Mouse (Mus musculus) liver, embryonic 14.5 days (tissue): Measurements from ENCODE around the gene Mrpl37. TPM values are rescaled to one million over a fixed set of nuclear protein-coding genes. Genes with fewer than 3 reads are reported as not detected.

Experiments used
- ATAC-seq: fragments of 200-750 bp; cut with Nextera tagmentation; 2 replicates; pipeline ENCODE4 v1.8.0; 2017; ENCODE audit warnings: moderate number of reproducible peaks, mild to moderate bottlenecking, moderate library complexity; ENCODE audit not compliant: insufficient read depth
- DNase-seq, 3 experiments: peaks; one replicate each; pipeline ENCODE4 v3.0.0-alpha.2; 2012 to 2013; ENCODE audit warnings: low read depth in 3 of 3, low spot score in 3 of 3
- H3K27ac ChIP-seq: fragments of 300-500 bp; sonication (generic); 2 replicates; pipeline ENCODE4 v1.5.1; 2014; ENCODE audit warnings: moderate library complexity, mild to moderate bottlenecking, control low read depth, inconsistent platforms
- H3K27me3 ChIP-seq: fragments of 300-500 bp; sonication (generic); 2 replicates; pipeline ENCODE4 v1.6.1; 2014; ENCODE audit warnings: mild to moderate bottlenecking, low read length, moderate library complexity; ENCODE audit not compliant: control insufficient read depth, insufficient read depth
- H3K36me3 ChIP-seq: fragments of 300-500 bp; sonication (generic); replicated peaks from 2 replicates; pipeline ENCODE4 v1.6.1; 2014; ENCODE audit warnings: low read depth; ENCODE audit not compliant: control insufficient read depth, insufficient read depth
- H3K4me1 ChIP-seq, 2 experiments: fragments of 200-500 bp in 1 of 2; fragments of 300-500 bp in 1 of 2; sonication (generic) in 1 of 2; replicated peaks; 2 replicates each; pipeline ENCODE4 v1.6.1; 2012 to 2014; ENCODE audit warnings: antibody characterized with exemption in 1 of 2, inconsistent platforms in 1 of 2, low read length in 1 of 2; ENCODE audit not compliant: control insufficient read depth in 2 of 2, insufficient read depth in 2 of 2
- H3K4me2 ChIP-seq: fragments of 300-500 bp; sonication (generic); 2 replicates; pipeline ENCODE4 v1.6.1; 2014; ENCODE audit warnings: low read depth, mild to moderate bottlenecking, control low read depth, moderate library complexity
- H3K4me3 ChIP-seq, 2 experiments: fragments of 200-500 bp in 1 of 2; fragments of 300-500 bp in 1 of 2; sonication (generic) in 1 of 2; 2 replicates each; pipeline ENCODE4 v1.5.1; 2012 to 2014; ENCODE audit warnings: low read depth in 2 of 2, low read length in 2 of 2, mild to moderate bottlenecking in 2 of 2, control low read depth in 1 of 2, inconsistent platforms in 1 of 2, moderate library complexity in 1 of 2; ENCODE audit not compliant: insufficient read depth in 1 of 2
- H3K9ac ChIP-seq: fragments of 300-500 bp; sonication (generic); replicated peaks from 2 replicates; pipeline ENCODE4 v1.6.1; 2014; ENCODE audit warnings: mild to moderate bottlenecking, control low read depth, moderate library complexity
- H3K9me3 ChIP-seq: fragments of 300-500 bp; sonication (generic); 2 replicates; pipeline ENCODE4 v1.6.1; 2016; ENCODE audit warnings: low read length, mixed read lengths; ENCODE audit not compliant: control insufficient read depth
- CTCF ChIP-seq: IDR thresholded peaks from 2 replicates; pipeline ENCODE4 v1.5.1; 2016; ENCODE audit warnings: antibody characterized with exemption, low read depth, control low read depth
- EP300 ChIP-seq: IDR thresholded peaks from 2 replicates; pipeline ENCODE4 v1.6.1; 2016; ENCODE audit warnings: antibody characterized with exemption, low read depth
- WGBS: fragments of 180-500 bp; shearing (Covaris S2); extraction: QIAGEN DNeasy Blood & Tissue Kit; methylation state at CpG from one replicate; pipeline ENCODE4 v1.1.7; 2014; ENCODE audit not compliant: insufficient replicate concordance; 5-methylcytosine and 5-hydroxymethylcytosine counted together
- polyA plus RNA-seq, 2 experiments: library from polyadenylated mRNA; depleted of rRNA in 1 of 2; stranded (reverse) in 1 of 2; unstranded in 1 of 2; fragments of >200 nt; fragmentation: Nextera tagmentation in 1 of 2; extraction: Ambion mirVana in 1 of 2; gene quantifications; 2 replicates each; pipeline versions ENCODE4 v1.2.1 to v1.2.3; 2012 to 2014

The Mrpl37 gene
- polyA plus RNA-seq, 2 experiments, result 36.4 to 57.9 TPM

GRCm38 (mm10) chr4:107096043-107096442 lies 29.4 kb upstream of the Mrpl37 start:
- H3K9me3 ChIP-seq, result no peaks in the 10 kb centered on the region
- no peak overlapping the region for H3K4me3 ChIP-seq
- H3K9ac ChIP-seq, result no peak overlapping the region
- WGBS, result 12% methylated on average over 6 of the region's 6 CpGs
- H3K4me2 ChIP-seq, result no peak overlapping the region
- H3K36me3 ChIP-seq, result no peaks in the 10 kb centered on the region
- no peaks in the 10 kb centered on the region for H3K4me1 ChIP-seq
- DNase-seq (no peak), ATAC-seq (no peak)
- no peak overlapping the region for H3K27ac ChIP-seq
- H3K27me3 ChIP-seq, result no peaks in the 10 kb centered on the region
- TF ChIP-seq CTCF (no peak), EP300 (no peak)

GRCm38 (mm10) chr4:107094484-107095187 lies 28.0 kb upstream of the Mrpl37 start:
- DNase-seq, result no peak
- Histone ChIP-seq H3K4me2 (no peak overlapping the region), H3K9me3 (no peaks in the 10 kb centered on the region), H3K4me1 (no peaks in the 10 kb centered on the region), H3K36me3 (no peaks in the 10 kb centered on the region), H3K4me3 (no peak overlapping the region), H3K27me3 (no peaks in the 10 kb centered on the region), H3K27ac (no peak overlapping the region), H3K9ac (no peak overlapping the region)
- WGBS, result 55% methylated on average over 16 of the region's 16 CpGs
- no peak for TF ChIP-seq EP300
- no peak for TF ChIP-seq CTCF
- ATAC-seq, result no peak

GRCm38 (mm10) chr4:107091696-107092095 lies 25.0 kb upstream of the Mrpl37 start:
- Histone ChIP-seq H3K27ac (no peak overlapping the region), H3K4me1 (no peaks in the 10 kb centered on the region), H3K9me3 (no peaks in the 10 kb centered on the region), H3K27me3 (no peaks in the 10 kb centered on the region), H3K4me3 (no peak overlapping the region), H3K36me3 (no peaks in the 10 kb centered on the region), H3K9ac (no peak overlapping the region), H3K4me2 (no peak overlapping the region)
- TF ChIP-seq EP300, result no peak
- no peak for TF ChIP-seq CTCF
- no peak for DNase-seq
- WGBS, result 77% methylated on average over 14 of the region's 14 CpGs
- no peak for ATAC-seq

- H3K27ac ChIP-seq, result no peak overlapping the region
- no peaks in the 10 kb centered on the region for H3K36me3 ChIP-seq
- no peak for TF ChIP-seq CTCF
- TF ChIP-seq EP300, result no peak
- 38% methylated on average over 6 of the region's 6 CpGs for WGBS
- H3K4me2 ChIP-seq, result no peak overlapping the region
- H3K9ac ChIP-seq, result no peak overlapping the region
- H3K27me3 ChIP-seq, result no peaks in the 10 kb centered on the region
- H3K4me1 ChIP-seq, result peaks cover 0 to 2% of the 10 kb centered on the region in 2 experiments; a peak in 2 of 4 replicates
- H3K4me3 ChIP-seq, result no peak overlapping the region
- no peak for DNase-seq
- no peaks in the 10 kb centered on the region for H3K9me3 ChIP-seq
- ATAC-seq, result no peak; the same call in 1 of the 2 replicates
Measured at GRCm38 (mm10) chr4:107084858-107085257, 18.2 kb upstream of the Mrpl37 start.

- 29% methylated on average over 1 of the region's 1 CpGs for WGBS
- no peaks in the 10 kb centered on the region for H3K9me3 ChIP-seq
- H3K36me3 ChIP-seq, result no peaks in the 10 kb centered on the region
- TF ChIP-seq EP300 (no peak), CTCF (no peak)
- no peak overlapping the region for H3K4me2 ChIP-seq
- H3K27me3 ChIP-seq, result no peaks in the 10 kb centered on the region
- no peak overlapping the region for H3K9ac ChIP-seq
- H3K4me1 ChIP-seq, result peaks cover 0 to 2% of the 10 kb centered on the region in 2 experiments; a peak in 2 of 4 replicates
- ATAC-seq (no peak), DNase-seq (no peak)
- no peak overlapping the region for H3K4me3 ChIP-seq
- H3K27ac ChIP-seq, result no peak overlapping the region
Measured at GRCm38 (mm10) chr4:107084343-107084742, 17.7 kb upstream of the Mrpl37 start.
